Mouse (Mus musculus): Measurements from ENCODE around the gene Pomt2. TPM values are rescaled to one million over a fixed set of nuclear protein-coding genes. Genes with fewer than 3 reads are reported as not detected.
"Not testable (repeated sequence)": the region's sequence is repeated elsewhere in the genome, so short reads cannot be mapped to it uniquely, and the experiment has no call there.

The Pomt2 gene
- total RNA-seq (2022): 10 to 100 TPM; 18.3 to 19.6 (median 19.1) TPM

DNA sequence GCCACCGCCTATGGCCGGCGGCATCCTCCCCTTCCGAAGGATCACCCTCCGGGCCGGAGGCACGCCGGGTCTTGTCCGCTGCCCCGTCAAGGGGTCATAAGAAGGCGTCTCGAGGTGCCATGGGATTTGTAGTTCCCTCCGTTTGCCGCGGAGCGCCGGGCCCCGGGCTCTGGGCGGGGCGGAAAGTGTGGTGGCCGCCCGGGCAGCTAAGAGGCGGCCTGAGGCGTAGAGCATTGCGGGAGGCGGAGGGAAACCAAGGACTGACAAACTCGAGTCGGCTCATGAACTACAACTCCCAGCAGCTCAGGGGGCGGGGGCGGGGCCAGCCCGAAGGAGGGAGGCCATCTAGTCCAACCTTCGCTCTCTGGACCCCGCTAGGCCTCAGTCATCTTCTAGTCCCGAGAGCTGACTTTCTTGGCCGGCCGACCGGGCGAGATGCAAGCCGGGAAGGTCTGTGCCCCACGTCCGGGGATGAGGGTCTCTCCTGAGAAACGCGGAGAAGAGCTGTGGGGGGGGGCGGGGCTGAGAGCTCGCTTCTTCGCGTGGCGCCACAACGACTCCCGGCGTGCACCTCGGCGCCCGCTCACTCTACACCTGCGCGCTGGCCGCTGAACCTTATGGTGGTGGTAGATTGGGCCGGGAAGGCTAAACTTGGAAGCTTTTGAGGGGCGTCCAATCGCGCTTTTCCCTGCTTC lies at the start of gene Pomt2:
Gene Pomt2, minus strand, starts transcription at position 574 of the 695 bp plus-strand sequence.
- DNase-seq (ENCODE audit: low spot score in 2 of 2): peak; percentile 81 to 95

DNA sequence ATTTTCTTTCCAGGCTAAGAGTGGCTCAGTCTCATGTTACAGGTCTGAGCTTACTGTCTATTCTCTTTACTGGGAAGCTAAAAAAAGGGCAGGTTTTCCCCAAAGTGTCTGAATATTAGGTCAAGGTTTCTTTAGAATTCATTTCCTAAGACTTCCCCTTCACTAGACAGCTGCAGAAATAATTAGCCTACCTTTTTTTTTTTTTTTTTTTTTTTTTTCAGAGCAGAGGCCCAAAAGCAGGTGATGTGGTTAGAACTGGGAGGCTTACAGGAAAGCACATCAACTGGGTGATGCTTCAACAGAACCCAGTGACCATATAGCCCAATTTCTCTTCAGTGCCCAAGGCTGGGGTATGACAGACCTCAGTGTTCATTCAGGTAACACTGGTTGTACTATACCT lies 48.5 kb upstream of the Pomt2 start:
- no peak for DNase-seq (ENCODE audit: low spot score in 2 of 2)

DNA sequence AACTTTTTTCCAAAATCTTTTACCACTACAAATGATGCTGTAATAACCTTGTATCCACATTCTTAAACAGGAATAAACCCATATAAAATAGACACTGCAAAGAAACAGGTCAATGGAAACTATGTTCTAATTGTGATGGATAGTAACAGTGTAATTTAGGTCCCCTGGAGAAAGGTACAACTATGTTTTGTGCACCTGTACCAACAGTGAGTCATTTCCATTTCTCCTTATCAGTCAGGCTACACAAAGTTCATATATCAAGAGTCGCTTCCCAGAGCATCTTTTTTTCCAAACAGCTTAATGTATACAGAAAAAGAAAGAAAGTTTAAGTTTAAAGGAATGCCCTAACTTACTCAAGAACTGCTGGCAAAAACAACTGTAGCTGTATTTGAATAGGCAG lies 47.3 kb upstream of the Pomt2 start:
- DNase-seq (ENCODE audit: low spot score in 2 of 2): no peak

DNA sequence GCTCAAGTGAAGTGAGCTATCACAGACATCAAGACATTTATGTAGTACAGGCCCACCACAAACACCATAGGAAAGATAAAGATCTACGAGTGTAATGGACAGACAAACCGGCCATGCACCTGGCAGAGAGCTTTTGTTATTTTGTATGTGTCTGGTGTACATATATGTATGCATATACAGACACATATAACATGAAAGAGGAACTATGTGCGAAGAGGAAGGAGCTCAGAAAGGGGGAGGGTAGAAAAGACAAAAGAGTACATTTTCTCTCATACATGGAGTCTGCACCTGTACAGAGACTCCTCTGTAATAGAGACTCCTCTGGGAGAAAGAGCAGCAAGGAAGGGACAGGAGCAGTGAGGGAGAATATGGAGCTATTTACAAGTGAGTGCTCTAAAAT lies 45.2 kb upstream of the Pomt2 start:
- DNase-seq (ENCODE audit: low spot score in 2 of 2): no peak

GRCm38 (mm10) chr12:87177631-87178030 lies 29.9 kb upstream of the Pomt2 start:
- DNase-seq (ENCODE audit: low spot score in 2 of 2): no peak

DNA sequence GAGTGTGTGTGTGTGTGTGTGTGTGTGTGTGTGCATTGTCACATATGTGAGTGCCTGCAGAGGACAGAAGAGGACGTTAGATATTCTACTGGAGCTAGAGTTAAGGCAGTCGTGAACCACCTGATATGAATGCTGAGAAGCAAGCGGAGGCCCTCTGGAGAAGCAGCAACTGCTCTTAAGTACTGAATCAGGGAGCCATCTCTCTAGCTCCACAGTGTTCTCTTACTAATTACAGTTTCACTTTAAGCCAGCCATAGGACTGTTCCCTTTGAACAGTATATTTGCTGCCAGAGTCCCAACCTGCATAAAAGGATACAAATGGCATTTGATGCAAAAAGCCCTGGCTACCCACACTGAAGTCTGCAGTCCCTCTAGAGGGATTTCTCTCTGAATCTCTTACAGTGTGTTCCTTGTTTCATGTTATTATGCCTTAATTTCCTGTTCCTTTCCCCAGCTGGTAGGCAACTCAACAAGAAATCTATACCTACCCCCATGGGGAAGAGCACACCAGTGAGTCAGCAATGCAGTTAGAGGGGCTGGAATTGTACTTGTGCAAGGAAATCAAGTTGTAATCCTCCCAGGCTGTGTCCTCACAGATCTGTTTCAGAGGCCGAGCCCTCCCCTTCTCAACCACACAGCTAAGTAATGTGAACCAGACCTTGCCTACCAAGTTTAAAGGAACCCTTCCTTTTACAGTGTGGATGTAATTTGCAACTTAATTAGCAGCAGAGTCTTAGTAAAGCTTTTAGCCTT lies 27.6 kb upstream of the Pomt2 start:
- DNase-seq (ENCODE audit: low spot score in 2 of 2): no peak

- DNase-seq (ENCODE audit: low spot score in 2 of 2): no peak
Observed at GRCm38 (mm10) chr12:87160815-87161214, 13.0 kb upstream of the Pomt2 start.

GRCm38 (mm10) chr12:87160310-87160709 lies 12.5 kb upstream of the Pomt2 start:
- no peak for DNase-seq (ENCODE audit: low spot score in 2 of 2)

GRCm38 (mm10) chr12:87158099-87158498 lies 10.3 kb upstream of the Pomt2 start:
- no peak for DNase-seq (ENCODE audit: low spot score in 2 of 2)

- DNase-seq (ENCODE audit: low spot score in 2 of 2): no peak
Observed at GRCm38 (mm10) chr12:87157361-87157760, 9.6 kb upstream of the Pomt2 start.

GRCm38 (mm10) chr12:87154448-87154847 lies 6.7 kb upstream of the Pomt2 start:
- DNase-seq (ENCODE audit: low spot score in 2 of 2): not testable (repeated sequence)

DNA sequence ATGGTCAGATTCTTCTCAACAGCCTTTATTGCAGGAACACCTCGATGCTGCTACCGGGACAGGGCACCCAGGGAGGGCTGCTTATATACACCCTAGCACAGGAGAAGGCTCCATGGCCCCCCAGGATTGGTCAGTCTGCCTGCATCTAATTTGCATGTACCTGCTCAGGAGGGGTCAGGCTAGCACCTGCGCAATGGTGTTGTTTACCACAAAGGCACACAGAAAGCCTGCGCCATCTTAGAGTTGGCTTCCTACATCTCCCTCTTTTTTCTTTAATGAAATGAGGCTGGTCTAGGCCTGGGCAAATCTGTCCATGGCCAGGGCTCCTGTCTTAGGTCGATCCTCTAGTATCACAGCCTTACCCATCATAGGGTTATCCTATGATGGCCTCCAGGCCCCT lies 1.7 kb upstream of the Pomt2 start:
- no peak for DNase-seq (ENCODE audit: low spot score in 2 of 2)

- DNase-seq (ENCODE audit: low spot score in 2 of 2): no peak
Observed at GRCm38 (mm10) chr12:87148136-87148535, 368 bp upstream of the Pomt2 start.

- peak; percentile 76 to 88 for DNase-seq (ENCODE audit: low spot score in 2 of 2)
Observed at GRCm38 (mm10) chr12:87146966-87147365, 802 bp downstream of the Pomt2 start, which contains the start of gene Gstz1. TSS of gene Gstz1 (plus strand) at chr12:87147165.

DNA sequence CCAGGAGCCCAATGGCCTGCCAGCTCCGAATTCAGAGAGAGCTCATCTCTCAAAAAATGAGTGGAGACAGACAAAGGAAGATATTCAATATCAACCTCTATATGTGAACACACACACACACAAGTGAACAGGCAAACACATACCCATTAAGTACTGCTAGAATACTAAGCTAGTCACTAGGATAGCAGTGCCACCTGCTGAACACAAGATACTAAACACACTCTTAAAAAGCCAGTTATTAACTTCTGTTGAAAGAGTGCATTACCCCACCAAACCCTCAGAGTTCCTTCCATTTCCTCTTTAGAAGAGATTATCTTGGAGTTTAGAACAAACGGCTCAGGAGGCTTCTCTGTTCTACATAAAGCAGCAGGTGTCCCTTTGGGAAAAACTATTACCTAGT lies 5.6 kb downstream of the Pomt2 start:
- DNase-seq (ENCODE audit: low spot score in 2 of 2): no peak

- DNase-seq (ENCODE audit: low spot score in 2 of 2): no peak
Observed at GRCm38 (mm10) chr12:87138768-87139167, 9.0 kb downstream of the Pomt2 start.

DNA sequence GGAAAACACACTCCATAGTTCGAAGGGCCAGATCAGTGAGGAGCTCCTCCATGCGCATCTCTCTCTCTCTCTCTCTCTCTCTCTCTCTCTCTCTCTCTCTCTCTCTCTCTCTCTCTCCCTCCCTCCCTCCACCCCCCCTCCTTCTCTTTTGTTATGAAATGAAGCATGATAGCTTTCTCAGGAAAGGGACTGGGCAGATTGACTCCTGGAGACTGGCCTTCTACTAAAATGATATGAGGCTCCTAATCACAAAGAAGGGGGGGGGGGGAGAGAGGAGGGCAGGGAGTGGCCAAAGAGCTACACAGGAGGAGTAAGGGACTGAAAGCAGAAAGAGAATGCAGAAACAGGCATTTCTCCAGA lies 9.4 kb downstream of the Pomt2 start:
- no peak for DNase-seq (ENCODE audit: low spot score in 2 of 2)

DNA sequence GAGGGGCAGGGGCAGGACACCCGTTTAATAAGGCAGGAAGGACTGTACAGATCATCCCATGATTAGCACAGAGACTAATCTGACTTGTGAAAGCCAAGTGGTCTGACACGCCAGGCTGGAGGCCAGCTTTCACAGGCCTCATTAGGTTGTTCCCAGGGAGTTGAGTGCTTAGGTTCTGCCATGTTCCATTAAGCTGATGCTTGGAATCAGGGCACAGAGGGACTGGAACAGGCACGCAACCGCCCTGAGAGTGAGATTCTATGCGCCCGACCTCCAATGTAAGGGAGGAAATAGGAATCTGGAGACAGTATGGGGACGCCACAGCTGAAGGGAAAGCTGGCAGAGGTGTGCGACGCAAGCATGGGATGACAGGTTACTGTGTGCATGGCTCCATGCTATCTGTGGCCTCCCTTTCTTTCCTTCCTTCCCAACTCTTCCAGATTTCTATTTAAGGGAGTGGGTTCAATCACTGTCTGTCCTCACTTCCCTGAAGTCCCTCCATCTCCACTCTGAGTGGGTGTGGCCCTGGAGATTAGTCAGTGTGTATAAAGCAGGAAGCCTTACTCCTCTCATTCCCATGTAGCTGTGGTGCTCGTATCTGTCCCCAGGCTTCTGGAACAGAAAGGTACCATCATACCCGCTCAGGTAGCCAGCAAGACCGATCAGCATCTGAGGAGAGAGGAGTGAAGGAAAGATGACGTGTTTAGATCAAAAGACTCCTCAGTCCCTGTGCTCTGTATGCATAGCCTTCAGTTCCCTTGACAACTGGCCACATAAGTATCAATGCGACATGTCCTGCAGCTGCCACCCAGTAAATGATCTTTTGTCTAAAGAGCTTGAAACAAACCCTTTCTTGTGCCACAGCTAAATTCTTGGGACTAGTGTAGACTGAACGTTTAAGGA lies 10.1 kb downstream of the Pomt2 start:
- DNase-seq (ENCODE audit: low spot score in 2 of 2): no peak

- no peak for DNase-seq (ENCODE audit: low spot score in 2 of 2)
Observed at GRCm38 (mm10) chr12:87132784-87133183, 15.0 kb downstream of the Pomt2 start.

- no peak for DNase-seq (ENCODE audit: low spot score in 2 of 2)
Observed at GRCm38 (mm10) chr12:87132210-87132609, 15.6 kb downstream of the Pomt2 start.

DNA sequence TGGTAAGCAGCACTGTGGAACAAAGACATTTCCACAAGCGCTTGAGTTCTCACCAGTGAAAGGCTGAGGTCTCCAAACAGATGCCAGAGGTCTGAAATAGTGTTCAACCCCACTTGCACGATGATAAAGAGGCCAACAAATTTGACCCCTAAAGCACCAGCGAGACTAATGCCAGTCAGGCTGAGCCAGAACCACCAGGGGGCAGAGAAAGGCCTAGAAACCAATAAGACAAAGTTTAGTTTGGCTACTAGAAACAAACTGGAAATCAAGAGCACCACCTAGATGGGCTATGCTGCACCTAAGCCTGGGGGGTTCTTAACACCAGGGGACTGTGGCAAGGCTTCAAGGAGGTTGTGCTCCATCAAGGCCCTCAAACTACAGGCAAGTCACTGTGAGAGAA lies 16.1 kb downstream of the Pomt2 start:
- DNase-seq (ENCODE audit: low spot score in 2 of 2): no peak

GRCm38 (mm10) chr12:87131181-87131580 lies 16.6 kb downstream of the Pomt2 start:
- no peak for DNase-seq (ENCODE audit: low spot score in 2 of 2)
